Mouse (Mus musculus) heart, postnatal 0 days (tissue): Measurements from ENCODE around the gene Emilin2.

ENCODE experiments used
- CTCF ChIP-seq: IDR thresholded peaks from 2 replicates; pipeline ENCODE4 v1.5.1; 2016; ENCODE audit warnings: antibody characterized with exemption, control low read depth, low read depth
- EP300 ChIP-seq: IDR thresholded peaks from 2 replicates; pipeline ENCODE4 v1.6.1; 2016; ENCODE audit warnings: antibody characterized with exemption, low read depth

- TF ChIP-seq CTCF: no peak
- no peak for TF ChIP-seq EP300
These were observed 101.8 kb downstream of the Emilin2 start for GRCm38 (mm10) chr17:71209936-71210335.
